Mouse (Mus musculus): ENCODE measurements at regions not wholly inside any gene's neighbourhood (a gene's known extent, or its start where the extent isn't known, plus 50 kb on each side); places are given as distances from the start of the nearest gene placed in this dataset.
"Not testable (repeated sequence)": the region's sequence is repeated elsewhere in the genome, so short reads cannot be mapped to it uniquely, and the experiment has no call there.

DNA sequence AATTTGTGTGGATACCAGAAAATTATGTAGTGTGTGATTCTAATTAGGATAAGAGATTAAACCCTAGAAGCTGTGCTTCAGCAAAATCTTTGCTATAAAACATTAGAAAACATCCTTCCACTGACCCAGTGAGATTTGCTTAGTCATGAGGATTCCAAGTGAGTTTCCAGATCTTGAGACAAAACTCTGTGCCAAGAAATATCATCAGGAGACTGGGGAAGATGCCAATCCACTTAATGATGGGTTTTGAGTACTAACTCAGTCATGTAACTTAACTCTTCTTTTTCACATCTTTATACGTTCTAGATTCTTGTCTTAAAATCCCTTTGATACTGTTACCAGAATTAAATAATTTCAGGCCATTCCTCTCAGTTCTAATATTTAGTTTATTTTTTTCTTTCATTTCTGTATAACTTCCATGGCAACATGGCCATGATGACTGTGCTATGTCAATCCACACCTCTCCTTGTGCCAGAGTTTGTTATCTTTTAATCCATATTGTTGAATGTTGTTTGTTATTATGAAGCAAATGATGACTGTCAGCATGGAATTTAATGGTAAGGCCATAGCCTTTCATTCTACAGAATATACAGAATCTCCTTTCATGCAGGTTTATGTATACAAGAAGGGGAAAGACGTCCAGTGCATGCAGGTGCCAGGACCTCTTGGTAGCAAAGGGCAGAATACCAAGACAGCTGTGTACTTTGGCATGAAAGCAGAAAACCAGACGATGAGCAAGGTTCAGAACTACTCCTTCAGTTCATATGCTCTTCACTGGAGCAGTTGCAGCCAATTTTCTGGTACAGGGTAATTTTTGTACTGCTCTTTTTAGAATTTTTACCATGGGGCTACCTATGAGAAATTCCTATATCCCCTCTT, 599.7 kb upstream of the Adamts5 start:
- no peak for DNase-seq

DNA sequence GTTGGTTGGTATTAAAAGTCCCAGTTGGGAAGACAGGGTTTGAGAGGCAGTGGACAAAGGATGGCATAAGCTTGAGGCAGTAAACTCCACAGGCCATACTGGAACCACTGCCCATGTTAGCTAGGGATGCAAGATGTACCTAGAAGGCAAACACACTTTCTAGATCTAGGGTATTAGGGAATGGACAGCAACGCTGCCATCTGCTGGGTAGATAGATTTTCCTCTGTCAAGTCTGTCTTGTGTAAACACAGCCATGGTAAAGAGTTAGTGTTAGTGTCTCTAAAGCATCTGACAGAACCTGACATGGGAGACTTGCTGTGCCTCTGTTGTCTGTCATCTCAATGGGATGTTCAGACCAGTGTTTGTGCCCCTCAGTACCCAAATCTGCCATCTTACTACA, 573.5 kb upstream of the Adamts5 start:
- no peak for DNase-seq

DNA sequence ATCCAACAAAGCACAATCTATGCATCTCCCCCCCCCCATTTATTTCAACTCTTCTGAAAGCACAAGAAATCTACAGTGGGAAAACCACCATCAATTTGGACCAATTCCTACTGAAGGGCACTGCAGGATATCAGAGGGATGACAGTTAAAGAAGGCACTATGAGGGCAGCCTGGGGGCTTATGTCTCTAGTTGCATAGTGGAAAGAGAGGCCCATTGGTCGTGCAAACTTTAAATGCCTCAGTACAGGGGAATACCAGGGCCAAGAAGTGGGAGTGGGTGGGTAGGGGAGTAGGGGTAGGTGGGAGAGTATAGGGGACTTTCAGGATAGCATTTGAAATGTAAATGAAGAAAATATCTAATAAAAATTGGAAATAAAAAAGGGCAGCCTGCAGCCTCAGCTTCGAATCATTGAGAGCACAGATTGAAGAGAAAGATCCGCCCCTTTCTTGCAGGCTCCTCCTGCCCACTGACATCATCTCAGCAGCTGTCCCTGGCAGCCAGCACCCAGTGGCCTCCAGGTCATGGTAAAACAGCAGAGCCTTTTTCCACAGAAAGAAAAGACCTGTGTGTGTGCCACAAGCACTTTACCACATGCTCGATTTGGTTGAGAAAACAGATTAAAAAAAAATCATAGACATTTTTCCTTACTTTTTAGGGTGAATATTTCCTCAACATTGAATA, 571.6 kb upstream of the Adamts5 start:
- DNase-seq, result no peak

DNA sequence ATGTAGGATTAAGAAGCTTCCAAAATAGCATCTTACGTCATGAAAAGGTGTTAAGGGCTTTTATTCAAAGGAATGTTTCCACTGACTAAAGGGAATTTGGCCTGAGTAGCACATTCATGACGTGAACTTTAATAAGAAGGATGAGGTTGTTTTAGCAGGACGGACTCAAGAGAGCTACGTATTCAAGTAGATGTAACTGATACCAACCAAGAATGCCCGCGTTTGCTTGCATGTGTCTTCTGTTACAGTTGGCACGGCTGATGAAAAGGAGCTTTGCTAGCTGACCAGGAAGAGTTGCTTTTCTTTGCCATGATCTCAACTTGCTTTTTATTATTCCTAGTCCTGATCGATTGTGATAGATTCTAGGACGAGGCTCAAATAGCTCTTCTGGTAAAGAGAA, 559.4 kb upstream of the Adamts5 start:
- no peak for DNase-seq

DNA sequence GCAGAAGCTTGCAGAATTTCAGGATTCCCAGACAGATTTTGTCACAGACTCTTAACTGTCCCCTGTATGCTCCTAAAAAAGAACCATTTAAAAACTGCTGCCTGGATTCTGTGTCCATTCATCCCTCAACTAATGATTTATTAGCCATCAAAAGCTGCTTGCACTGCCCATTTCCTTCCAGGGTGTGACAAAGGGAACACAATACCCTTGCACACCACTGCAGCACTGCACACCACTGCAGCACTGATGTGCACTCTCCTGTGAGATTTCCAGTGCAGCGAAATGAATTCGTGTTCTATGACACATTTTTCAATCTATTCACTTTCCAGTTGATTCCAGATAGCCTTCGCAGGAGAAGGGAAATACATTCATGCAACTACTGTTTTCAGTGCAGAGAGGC, 555.0 kb upstream of the Adamts5 start:
- DNase-seq, result no peak

DNA sequence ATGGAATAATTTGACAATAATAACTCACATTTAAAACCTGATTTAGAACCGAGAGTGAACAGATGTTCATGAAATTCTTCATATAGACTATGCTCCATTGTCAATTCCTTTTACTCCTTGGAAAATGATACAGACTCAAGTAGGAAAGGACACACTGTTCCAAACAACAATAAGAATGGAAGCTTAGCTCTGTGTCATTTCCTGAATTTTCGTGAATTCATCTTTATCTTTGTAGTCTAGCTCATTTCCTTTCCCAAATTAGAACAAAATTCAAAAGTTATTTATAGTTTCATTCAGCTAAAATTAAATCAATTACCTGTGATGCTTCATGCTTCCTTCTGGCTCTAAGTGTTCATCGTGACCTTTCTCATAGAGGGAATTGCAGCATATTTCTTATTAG, 553.2 kb upstream of the Adamts5 start:
- no peak for DNase-seq

DNA sequence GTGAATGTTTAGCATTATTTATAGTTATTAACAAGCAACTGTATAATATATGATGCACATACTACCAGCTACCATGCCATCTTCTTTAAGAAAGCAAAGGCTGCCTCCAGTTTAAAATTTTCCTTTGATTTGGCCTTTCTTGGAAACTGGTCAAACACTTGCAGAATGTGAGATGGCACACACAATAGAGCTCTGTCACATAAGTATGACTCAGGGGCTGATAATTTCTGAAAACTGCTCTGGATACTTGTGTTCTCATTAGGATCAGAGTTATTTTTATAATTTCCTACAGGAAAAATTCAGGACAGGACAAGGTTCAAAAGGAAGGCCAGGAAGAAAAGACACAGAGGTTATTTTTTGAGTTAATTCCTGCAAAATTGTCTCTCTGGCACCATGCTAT, 552.4 kb upstream of the Adamts5 start:
- no peak for DNase-seq

DNA sequence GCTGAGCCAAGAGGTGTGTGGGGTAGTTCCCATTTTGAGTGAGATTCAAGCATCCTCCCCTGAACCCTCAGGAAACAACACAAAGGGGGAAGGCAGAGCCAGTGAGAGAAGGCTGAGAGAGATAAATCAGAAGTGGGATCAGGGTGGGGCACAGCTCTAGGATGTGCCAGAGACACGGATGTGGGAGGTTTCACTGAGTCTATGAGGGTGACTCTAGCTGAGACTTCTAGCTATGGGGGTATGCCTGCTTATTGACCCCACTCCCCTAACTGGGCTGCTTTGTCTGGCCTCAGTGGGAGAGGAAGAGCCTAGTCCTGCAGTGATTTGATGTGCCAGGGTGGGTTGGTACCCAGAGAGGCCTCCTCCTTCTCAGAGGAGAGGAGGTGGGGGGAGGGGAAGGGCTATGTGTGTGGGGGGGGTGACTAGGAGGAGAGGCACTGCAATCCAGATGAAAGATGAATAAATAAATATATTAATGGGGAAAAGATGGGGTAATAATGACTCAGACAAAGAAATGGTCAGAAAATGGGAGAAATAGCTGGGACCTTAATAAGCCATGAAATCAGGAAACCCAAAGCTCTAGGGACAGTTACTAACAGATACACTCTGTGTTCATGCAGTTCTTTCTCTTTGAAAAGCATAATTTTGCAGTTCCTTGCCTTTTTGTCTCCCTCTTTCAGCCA, 547.0 kb upstream of the Adamts5 start:
- no peak for DNase-seq

DNA sequence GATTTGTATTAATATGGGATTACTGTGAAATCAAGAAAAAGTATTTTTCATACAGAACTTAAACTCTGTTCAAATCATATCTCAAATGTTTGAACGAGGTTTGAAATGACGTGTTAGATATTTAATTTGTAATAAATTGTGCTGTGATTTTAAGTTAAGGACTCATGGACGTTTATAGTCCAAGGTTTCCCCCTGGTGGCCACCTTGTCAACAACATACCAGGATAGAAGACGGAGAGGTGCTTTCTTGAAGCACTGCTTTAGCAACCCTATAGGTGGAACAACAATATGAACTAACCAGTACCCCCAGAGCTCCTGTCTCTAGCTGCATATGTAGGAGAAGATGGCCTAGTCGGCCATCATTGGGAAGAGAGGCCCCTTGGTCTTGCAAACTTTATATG, 517.8 kb upstream of the Adamts5 start:
- not testable (repeated sequence) for DNase-seq

DNA sequence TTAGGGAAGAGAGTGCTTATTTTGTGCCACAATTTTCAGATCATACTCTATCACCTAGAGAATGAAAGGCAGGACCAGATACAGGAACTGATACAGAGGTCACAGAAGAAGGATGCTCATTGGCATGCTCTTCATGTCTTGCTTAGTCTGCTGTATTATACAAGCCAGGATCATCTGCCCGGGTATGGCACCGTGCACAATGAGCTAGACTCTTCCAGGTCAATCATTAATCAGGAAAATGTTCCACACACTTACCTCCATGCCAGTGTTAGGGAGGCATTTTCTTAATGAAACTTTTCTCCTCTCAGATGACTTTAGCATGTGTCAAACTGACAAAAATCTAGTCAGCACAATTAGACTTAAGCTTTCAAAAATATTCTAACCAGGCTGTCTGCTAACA, 502.7 kb upstream of the Adamts5 start:
- DNase-seq, result no peak

DNA sequence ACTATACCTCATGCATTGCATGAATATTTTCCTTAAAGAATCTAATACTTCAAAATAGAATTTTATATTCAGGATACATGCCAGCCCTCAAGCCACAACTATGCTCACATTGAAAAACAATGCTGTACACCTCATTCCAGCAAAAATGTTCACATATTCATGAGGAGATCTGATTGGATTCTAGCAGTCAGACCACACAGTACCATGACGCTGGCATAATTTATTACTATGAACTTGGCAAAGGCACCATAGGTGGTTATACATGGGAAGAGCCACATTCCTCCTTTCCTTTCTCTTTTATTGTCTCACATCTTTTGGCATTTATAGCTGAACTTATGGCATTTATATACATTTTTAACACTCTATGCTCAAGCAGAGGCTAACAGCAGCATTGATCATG, 499.8 kb upstream of the Adamts5 start:
- no peak for DNase-seq

DNA sequence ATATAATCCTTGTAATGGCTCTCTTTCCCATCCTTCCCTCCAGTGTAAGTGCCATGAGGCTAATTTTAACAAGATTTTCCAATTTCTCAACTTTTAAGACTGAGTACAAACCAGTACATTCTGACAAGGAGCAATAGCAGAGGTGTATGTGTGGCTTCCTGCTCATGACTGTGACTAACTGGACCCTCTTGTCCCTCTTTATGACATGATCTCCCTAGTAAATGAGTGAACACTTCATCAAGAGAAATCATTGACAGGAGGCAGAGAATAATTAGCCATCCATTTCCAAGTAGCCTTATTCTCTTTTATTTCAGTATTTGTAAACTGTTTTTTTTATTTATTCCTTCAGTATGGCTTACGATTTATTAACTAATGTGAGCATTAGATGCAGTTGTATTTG, 497.7 kb upstream of the Adamts5 start:
- no peak for DNase-seq

DNA sequence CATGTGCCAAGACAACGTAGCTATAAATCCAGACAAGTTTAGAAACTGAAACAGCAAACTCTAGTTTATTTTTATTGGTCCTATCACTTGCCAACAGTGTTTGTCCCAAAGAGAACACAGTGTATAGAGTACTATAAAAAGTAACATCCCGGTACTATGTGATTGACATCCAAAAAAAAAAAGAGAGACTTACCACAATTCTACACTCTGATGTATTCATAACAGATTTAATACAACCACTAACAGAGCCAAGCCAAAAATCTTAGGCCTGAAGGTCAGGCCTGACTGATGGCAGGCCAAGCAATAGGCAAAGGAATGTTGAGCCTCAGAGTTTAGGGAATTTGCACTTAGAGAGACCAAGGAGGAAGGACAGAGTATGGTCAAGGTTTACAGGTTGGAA, 495.9 kb upstream of the Adamts5 start:
- DNase-seq, result no peak

DNA sequence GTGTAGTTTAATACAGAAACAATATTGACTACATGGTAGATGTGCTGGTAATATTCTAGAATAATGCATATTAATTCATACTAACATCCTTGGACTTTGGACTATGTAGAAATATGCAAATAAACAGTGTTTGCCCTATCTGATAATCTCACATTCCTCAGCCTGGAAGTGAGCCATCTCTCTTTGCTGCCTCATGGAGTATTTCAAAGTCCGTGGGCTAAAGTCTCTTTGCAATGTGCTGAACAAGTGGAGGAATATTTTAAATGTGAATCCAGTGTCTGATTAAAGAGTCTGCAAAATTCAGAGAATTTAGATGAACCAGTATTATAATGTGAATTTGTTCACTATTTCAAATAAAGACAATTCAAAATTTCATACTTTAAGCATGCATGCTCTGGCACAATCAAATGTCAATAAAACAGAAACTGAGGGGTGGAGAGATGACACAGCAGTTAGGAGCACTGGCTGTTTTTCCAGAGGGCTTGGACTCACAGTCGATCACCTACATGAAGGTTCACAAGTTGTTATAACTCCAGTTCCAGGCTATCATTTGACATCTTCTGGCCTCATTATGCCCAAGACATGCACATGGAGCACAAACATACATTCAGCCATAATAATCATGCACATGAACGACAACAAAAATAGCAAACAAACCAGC, 487.6 kb upstream of the Adamts5 start:
- DNase-seq, result no peak

DNA sequence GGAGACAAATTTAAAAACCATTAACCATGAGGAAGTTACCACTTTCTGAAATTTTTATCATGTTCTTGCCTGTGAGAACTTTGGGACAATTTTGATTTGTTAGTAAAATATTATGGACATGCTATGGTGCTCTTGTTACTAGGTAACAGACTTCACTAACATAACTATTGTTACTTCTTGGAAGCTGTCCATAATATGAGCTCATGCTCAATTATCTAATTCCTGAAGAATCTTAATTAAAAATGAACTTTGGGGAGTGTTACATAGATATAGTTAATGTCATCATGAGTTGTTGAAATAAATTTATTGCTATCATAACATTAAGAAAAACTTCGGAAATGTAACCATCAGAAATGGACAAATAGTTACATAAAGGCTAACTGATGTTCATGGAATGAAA, 486.5 kb upstream of the Adamts5 start:
- no peak for DNase-seq

DNA sequence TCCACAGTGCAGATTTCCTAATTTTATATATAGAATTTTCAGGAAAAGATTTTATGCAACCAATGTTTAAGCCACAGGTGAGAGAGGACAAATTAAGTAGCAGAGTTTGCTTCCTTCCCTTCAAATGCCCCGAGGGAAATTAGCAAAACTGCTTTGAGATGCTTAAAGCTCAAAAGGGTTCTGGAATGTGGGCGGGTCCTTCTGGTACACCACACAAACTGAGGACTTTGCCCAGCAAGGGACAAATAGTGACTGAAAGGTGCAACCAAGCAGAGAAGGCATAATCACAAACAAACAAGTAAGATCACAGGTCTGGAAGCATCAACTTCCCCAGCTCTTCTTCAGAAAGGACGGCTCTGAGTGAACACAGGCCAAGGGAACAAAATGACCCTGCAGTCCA, 476.4 kb upstream of the Adamts5 start:
- DNase-seq, result no peak

DNA sequence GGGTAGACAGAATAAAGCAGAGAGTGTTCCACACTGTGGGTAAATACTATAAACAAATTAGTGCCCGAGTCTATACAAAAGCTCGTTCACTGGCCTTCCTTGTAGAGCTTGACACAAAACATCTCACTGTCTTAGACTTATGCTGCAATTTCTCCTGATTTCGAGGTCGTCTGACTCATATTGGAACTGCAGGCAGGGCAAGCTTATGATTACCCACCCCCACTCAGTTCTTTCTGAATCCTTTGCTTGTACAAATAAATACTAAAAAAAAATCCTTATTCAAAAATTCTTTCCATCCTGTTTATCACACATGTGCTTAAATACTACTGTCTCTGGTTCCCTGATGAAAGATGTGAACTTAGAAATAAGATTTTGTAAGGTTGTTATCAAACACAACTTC, 470.0 kb upstream of the Adamts5 start:
- no peak for DNase-seq

DNA sequence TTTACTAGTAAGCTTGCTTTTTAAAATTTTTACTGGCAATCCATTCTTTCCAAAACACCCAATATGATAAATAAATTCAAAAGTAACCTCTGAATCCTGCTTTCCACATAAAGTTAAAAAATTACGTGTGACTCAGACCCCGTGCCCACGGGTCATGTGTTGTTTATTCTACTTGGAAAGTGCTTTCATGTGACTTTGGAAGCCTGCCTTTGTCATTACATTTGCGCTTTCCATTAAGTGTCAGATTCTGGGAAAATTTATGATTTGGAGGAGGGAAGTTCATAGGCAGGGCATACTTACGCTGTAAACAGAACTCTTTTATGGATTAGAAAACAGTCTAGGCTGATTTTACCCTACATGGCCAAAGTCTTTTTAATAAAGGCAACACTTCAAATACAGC, 466.8 kb upstream of the Adamts5 start:
- no peak for DNase-seq

DNA sequence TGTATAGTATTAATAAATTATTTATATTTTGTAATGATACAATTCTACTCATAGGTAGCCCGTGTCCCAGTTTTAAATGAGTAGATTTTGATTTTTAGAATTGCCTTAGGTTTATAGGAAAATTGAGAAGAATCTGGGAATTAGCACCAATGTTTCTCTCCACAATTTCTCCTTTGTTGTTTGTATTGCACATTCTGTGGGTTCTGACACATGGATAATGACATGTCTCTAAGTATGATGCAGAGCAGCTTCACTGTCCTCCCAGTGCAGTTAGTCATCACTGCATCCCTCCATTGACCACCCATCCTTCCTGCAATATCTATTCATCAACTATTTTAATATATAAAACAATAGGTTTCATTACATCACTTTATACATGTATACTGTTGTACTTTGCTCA, 464.6 kb upstream of the Adamts5 start:
- DNase-seq, result no peak

DNA sequence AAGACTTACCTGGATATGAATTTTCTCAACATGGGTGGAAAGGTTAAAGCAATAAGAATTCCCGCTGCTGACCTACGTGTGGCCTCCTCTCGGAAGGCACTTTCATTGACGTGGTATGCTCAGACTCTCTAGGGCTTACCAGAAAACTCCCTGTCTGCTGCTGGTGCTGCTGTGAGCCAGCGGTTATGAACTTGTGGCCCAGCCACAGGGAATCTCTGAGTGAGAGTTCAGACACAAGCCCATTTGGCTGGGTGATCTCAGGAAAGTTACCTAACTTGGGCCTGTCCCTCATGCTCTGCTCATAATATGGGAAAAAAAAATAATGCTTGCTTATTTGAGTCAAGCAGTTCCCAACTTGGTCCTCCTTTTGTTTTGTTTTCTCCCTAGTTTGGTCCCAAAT, 459.5 kb upstream of the Adamts5 start:
- no peak for DNase-seq

DNA sequence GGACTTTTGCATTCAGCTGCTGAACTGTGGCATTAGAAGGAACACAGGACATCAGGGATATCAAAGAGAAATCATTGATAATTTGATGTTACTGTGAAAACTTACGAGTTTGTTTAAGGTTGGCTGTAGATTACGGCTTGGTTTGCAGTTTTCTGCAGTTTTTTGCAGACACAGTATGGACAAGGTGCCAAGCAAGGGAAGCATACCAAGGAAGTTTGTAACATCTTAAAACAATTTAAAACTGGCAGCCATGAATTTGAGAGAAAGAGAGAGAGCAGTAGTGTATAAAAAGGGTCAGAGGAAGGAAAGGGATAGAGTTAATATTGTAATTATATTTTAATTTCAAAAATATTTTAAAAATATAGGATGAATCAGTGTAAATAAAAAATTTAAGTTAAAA, 453.4 kb upstream of the Adamts5 start:
- no peak for DNase-seq

DNA sequence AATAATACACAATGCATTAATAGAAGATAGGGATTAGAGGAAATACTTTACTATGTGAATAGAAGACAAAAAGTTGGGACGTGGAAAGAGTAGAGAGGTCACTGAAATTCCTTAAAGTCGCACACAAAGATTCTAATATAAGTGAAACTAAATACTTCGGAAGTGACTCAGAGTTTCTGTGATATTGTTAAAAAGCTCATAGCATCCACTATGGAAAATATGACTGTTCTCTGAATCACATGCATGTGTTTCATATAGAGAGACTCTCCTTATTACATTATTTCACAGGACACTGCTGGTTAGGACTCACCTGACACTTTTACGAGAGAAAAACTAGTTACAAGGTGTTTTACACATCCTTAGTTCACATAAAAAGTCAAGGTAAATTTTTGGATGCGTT, 446.1 kb upstream of the Adamts5 start:
- DNase-seq, result no peak

DNA sequence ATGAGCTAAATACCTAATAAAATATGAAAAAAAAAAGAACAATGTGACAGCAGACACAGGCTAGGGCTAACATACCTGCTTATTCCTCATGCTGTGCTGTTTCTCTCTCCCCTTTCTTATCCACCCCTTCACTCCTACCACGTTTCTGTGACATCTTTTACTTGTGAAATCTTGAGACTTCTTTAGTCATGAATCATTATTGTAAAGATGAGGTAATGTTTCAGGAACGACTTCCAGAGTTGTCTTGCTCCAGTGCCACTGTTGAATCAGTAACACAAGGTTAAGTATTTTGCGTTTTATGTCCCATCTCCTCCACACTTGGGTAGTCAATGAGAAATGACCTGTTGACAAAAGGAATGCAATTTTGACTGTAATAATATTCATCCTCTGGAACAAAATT, 445.3 kb upstream of the Adamts5 start:
- DNase-seq, result no peak

DNA sequence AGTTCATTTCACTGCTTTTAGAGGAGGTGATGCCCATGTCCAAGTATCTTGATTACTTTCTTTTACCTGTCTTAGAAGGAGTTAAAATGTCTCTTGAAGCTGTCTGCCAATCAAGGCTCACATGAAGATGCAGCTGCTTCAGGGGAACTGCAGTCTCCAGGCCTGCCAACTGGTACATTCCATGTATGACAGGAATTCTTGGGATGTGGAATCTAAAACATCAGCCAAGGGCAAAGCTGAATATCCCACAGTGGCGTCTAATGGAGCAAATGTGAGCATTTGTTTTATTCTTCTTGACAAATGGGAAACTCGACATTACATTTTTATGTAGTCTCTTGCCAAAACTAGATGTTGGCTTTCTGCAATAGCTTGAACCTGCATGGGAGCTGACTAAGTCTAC, 438.7 kb upstream of the Adamts5 start:
- no peak for DNase-seq

Measured in thymus, postnatal 25 days (tissue).